Mouse (Mus musculus) lung, postnatal 0 days (tissue): Measurements from ENCODE around the gene Psg22. TPM values are rescaled to one million over a fixed set of nuclear protein-coding genes. Genes with fewer than 3 reads are reported as not detected.
A peak's percentile ranks its signal among the peaks of the same experiment; 100 is the strongest.
"Not testable (repeated sequence)": the region's sequence is repeated elsewhere in the genome, so short reads cannot be mapped to it uniquely, and the experiment has no call there.

Source experiments
- ATAC-seq: fragments of 200-750 bp; cut with Nextera tagmentation; 2 replicates; pipeline ENCODE4 v1.8.0; 2017; ENCODE audit warnings: moderate library complexity
- DNase-seq: peaks from one replicate; pipeline ENCODE4 v3.0.0-alpha.2; 2016; ENCODE audit warnings: low spot score
- H3K27ac ChIP-seq: fragments of 300-500 bp; sonication (generic); 2 replicates; pipeline ENCODE4 v1.5.1; 2014; ENCODE audit warnings: antibody characterized with exemption, mild to moderate bottlenecking, low read length, mixed read lengths
- H3K27me3 ChIP-seq: fragments of 300-500 bp; sonication (generic); replicated peaks from 2 replicates; pipeline ENCODE4 v1.6.1; 2014; ENCODE audit warnings: low read length, mixed read lengths; ENCODE audit not compliant: insufficient read depth
- H3K36me3 ChIP-seq: fragments of 300-500 bp; sonication (generic); 2 replicates; pipeline ENCODE4 v1.6.1; 2014; ENCODE audit warnings: low read length, mixed read lengths; ENCODE audit not compliant: insufficient read depth
- H3K4me1 ChIP-seq: fragments of 300-500 bp; sonication (generic); 2 replicates; pipeline ENCODE4 v1.6.1; 2014; ENCODE audit warnings: antibody characterized with exemption, low read depth, low read length, mixed read lengths; ENCODE audit not compliant: insufficient read depth
- H3K4me2 ChIP-seq: fragments of 300-500 bp; sonication (generic); replicated peaks from 2 replicates; pipeline ENCODE4 v1.6.1; 2014; ENCODE audit warnings: low read depth, mild to moderate bottlenecking, low read length, moderate library complexity, mixed read lengths
- H3K4me3 ChIP-seq: fragments of 300-500 bp; sonication (generic); 2 replicates; pipeline ENCODE4 v1.5.1; 2014; ENCODE audit warnings: low read depth, low read length
- H3K9ac ChIP-seq: fragments of 300-500 bp; sonication (generic); replicated peaks from 2 replicates; pipeline ENCODE4 v1.6.1; 2014; ENCODE audit warnings: low read depth, mild to moderate bottlenecking
- H3K9me3 ChIP-seq: fragments of 300-500 bp; sonication (generic); 2 replicates; pipeline ENCODE4 v1.6.1; 2016; ENCODE audit warnings: low read length, mixed read lengths
- CTCF ChIP-seq: IDR thresholded peaks from 2 replicates; pipeline ENCODE4 v1.5.1; 2016; ENCODE audit warnings: antibody characterized with exemption, mild to moderate bottlenecking
- EP300 ChIP-seq: IDR thresholded peaks from 2 replicates; pipeline ENCODE4 v1.6.1; 2016; ENCODE audit warnings: antibody characterized with exemption, mild to moderate bottlenecking, control low read depth
- WGBS: fragments of 180-500 bp; shearing (Covaris S2); extraction: QIAGEN DNeasy Blood & Tissue Kit; methylation state at CpG from one replicate; pipeline ENCODE4 v1.1.7; 2014; 5-methylcytosine and 5-hydroxymethylcytosine counted together
- polyA plus RNA-seq: library from polyadenylated mRNA; unstranded; fragments of >200 nt; fragmentation: Nextera tagmentation; extraction: Ambion mirVana; gene quantifications from 2 replicates; pipeline ENCODE4 v1.2.1, GENCODE M21; 2015

The Psg22 gene
- polyA plus RNA-seq, 1 experiment from 2014 or later, result not detected

DNA sequence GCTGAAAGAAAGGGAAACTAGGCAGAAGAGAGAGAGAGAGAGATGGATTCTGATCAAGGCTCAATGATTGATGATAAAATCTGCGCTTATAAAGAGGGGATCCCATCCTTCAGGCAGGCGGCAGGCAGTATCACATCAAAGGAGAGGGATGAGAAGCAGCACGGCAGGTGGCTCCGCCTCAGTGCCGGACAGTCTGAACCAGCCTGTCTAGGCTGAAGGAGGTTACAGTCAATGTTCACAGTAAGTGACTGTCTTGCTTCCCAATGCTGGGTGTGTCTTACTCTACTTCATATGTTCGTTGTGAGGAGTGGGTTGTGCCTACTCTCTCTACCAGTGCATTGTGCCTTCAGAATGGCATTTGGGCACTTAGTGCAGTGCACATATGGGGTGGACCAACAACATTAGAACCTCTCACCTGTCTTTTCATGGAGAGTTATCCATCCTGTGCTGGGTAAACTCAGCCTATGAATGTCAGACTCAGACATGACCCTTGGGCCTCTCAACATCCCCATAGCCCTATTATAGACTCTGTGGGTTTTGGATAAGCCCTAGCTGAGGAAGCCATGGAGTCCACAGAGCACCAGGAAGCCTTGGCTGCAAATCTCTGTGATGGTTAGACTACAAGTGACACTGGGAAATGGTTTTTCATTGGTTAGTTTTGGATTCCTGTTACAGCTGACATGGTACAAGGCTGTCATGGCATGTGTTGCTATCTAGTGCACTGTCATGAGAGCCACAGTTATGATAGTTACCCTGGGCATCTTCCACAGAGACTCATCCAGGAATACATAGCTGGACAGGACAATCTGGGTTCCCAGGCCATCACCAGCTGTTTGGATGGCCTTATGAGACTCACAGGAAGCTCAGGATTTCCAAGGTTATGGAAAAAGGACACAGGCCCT, 31.4 kb downstream of the Psg22 start:
- 0 out of 2 replicates have a peak, but pooled peaks cover 9% of the 10 kb centered on the region for H3K27me3 ChIP-seq
- no peak overlapping the region for H3K4me3 ChIP-seq
- no peaks in the 10 kb centered on the region for H3K36me3 ChIP-seq
- no peak overlapping the region for H3K9ac ChIP-seq
- no peaks in the 10 kb centered on the region for H3K9me3 ChIP-seq
- no peaks in the 10 kb centered on the region for H3K4me1 ChIP-seq
- no peak for ATAC-seq
- H3K27ac ChIP-seq, result no peak overlapping the region
- 16% methylated on average over 6 of the region's 6 CpGs for WGBS
- TF ChIP-seq EP300 (no peak), CTCF (no peak)
- H3K4me2 ChIP-seq, result no peak overlapping the region
- DNase-seq, result no peak

DNA sequence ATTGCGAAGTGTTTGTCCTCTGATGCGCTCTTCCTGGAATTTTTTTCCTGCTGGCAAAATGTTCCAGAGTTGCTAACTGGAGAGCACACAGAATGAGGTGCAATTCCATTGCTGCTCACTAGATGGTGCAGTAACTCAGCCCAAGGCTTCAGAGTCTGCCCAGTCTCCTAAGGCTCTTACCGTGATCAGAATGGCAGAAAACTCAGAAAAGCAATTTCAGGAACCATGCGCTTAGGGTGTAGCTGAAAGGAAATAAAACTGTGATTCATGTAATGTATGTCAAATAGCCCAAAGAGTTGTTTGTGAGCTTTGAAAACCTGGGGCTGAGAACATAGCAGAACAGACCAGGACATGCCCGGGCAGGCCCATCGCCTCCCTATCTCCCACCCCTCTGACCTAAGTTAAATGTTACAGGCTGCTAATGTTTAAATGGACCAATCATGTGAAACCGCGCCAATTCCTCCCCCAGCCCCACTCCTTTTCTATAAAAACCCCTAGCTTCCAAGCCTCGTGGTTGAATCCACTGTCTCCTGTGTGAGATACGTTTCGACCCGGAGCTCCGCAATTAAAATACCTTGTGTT, 32.1 kb downstream of the Psg22 start:
- not testable (repeated sequence) for H3K4me1 ChIP-seq, H3K27me3 ChIP-seq, H3K4me2 ChIP-seq, H3K9me3 ChIP-seq, ATAC-seq, H3K4me3 ChIP-seq, H3K9ac ChIP-seq, H3K27ac ChIP-seq, H3K36me3 ChIP-seq
- peak; percentile 90 for TF ChIP-seq CTCF
- 54% methylated on average over 9 of the region's 13 CpGs for WGBS
- DNase-seq, result peak; percentile 80

GRCm38 (mm10) chr7:18760152-18760551, 42.3 kb downstream of the Psg22 start:
- not testable (repeated sequence) for H3K4me1 ChIP-seq, DNase-seq, ATAC-seq, H3K27ac ChIP-seq, H3K27me3 ChIP-seq, H3K9me3 ChIP-seq, H3K4me2 ChIP-seq, H3K36me3 ChIP-seq, H3K9ac ChIP-seq, H3K4me3 ChIP-seq
- 81% methylated on average over 7 of the region's 7 CpGs for WGBS

- H3K4me3 ChIP-seq, H3K36me3 ChIP-seq, H3K9ac ChIP-seq, H3K9me3 ChIP-seq, ATAC-seq, DNase-seq, H3K4me1 ChIP-seq, H3K4me2 ChIP-seq, H3K27me3 ChIP-seq, H3K27ac ChIP-seq: not testable (repeated sequence)
- WGBS, result 50% methylated on average over 1 of the region's 2 CpGs
These were observed 45.0 kb downstream of the Psg22 start for GRCm38 (mm10) chr7:18762885-18763284.

Other genes with a start within 250 kb of the Psg22 start
- not detected in 2 replicates for gene Psg26, start 233.9 kb upstream of the Psg22 start, polyA plus RNA-seq
- gene Psg25, start 185.8 kb upstream of the Psg22 start, polyA plus RNA-seq, result not detected in 2 replicates
- gene Psg27, start 150.8 kb upstream of the Psg22 start, polyA plus RNA-seq, result not detected in 2 replicates
- gene Psg23, start 101.6 kb upstream of the Psg22 start, polyA plus RNA-seq, result not detected in 2 replicates
- gene Psg21, start 61.4 kb upstream of the Psg22 start, polyA plus RNA-seq, result not detected in 2 replicates
- gene Psg20, start 31.9 kb upstream of the Psg22 start, polyA plus RNA-seq, result not detected in 2 replicates
- gene Psg19, start 80.4 kb downstream of the Psg22 start, polyA plus RNA-seq, result not detected in 2 replicates
- not detected in 2 replicates for gene Psg17, start 103.5 kb downstream of the Psg22 start, polyA plus RNA-seq
- gene Mill2, start 121.9 kb downstream of the Psg22 start, polyA plus RNA-seq, result 4.3 and 5.7 TPM in 2 replicates
- gene Pglyrp1, start 153.2 kb downstream of the Psg22 start, polyA plus RNA-seq, result 45.6 and 51.1 TPM in 2 replicates
- gene Ccdc61, start 192.3 kb downstream of the Psg22 start, polyA plus RNA-seq, result 17.6 and 19.0 TPM in 2 replicates
- 1.1 and 1.2 TPM in 2 replicates for gene Nova2, start 207.8 kb downstream of the Psg22 start, polyA plus RNA-seq